Mouse (Mus musculus) midbrain, embryonic 14.5 days (tissue): ENCODE data around the gene Hcrtr2. TPM values are rescaled to one million over a fixed set of nuclear protein-coding genes. Genes with fewer than 3 reads are reported as not detected.

ENCODE experiments used
- ATAC-seq: fragments of 200-750 bp; cut with Nextera tagmentation; 2 replicates; pipeline ENCODE4 v1.8.0; 2017; ENCODE audit warnings: moderate number of reproducible peaks, moderate library complexity; ENCODE audit not compliant: low FRiP score, low TSS enrichment
- DNase-seq: peaks from one replicate; pipeline ENCODE4 v3.0.0-alpha.2; 2015
- H3K27ac ChIP-seq: fragments of 300-500 bp; sonication (generic); replicated peaks from 2 replicates; pipeline ENCODE4 v1.5.1; 2014; ENCODE audit warnings: mild to moderate bottlenecking, low read depth, low read length, moderate library complexity
- H3K27me3 ChIP-seq: fragments of 300-500 bp; sonication (generic); 2 replicates; pipeline ENCODE4 v1.6.1; 2014; ENCODE audit warnings: low read length, control low read depth, mixed read lengths; ENCODE audit not compliant: control insufficient read depth, insufficient read depth
- H3K36me3 ChIP-seq: fragments of 300-500 bp; sonication (generic); 2 replicates; pipeline ENCODE4 v1.6.1; 2014; ENCODE audit warnings: low read length, control low read depth; ENCODE audit not compliant: control insufficient read depth, insufficient read depth
- H3K4me1 ChIP-seq: fragments of 300-500 bp; sonication (generic); 2 replicates; pipeline ENCODE4 v1.6.1; 2014; ENCODE audit warnings: mild to moderate bottlenecking, antibody characterized with exemption, low read length, control low read depth; ENCODE audit not compliant: control insufficient read depth, insufficient read depth
- H3K4me2 ChIP-seq: fragments of 300-500 bp; sonication (generic); 2 replicates; pipeline ENCODE4 v1.6.1; 2014; ENCODE audit warnings: mild to moderate bottlenecking, low read length, moderate library complexity
- H3K4me3 ChIP-seq: fragments of 300-500 bp; sonication (generic); replicated peaks from 2 replicates; pipeline ENCODE4 v1.5.1; 2014; ENCODE audit warnings: low read depth, low read length
- H3K9ac ChIP-seq: fragments of 300-500 bp; sonication (generic); replicated peaks from 2 replicates; pipeline ENCODE4 v1.6.1; 2014; ENCODE audit warnings: mild to moderate bottlenecking, low read length, moderate library complexity
- H3K9me3 ChIP-seq: fragments of 300-500 bp; sonication (generic); 2 replicates; pipeline ENCODE4 v1.6.1; 2016; ENCODE audit warnings: low read length, control low read depth, mixed read lengths; ENCODE audit not compliant: control insufficient read depth
- WGBS: fragments of 180-500 bp; shearing (Covaris S2); extraction: QIAGEN DNeasy Blood & Tissue Kit; methylation state at CpG from one replicate; pipeline ENCODE4 v1.1.7; 2014; 5-methylcytosine and 5-hydroxymethylcytosine counted together
- polyA plus RNA-seq: library from polyadenylated mRNA; unstranded; fragments of >200 nt; fragmentation: Nextera tagmentation; extraction: Ambion mirVana; gene quantifications from 2 replicates; pipeline ENCODE4 v1.2.1, GENCODE M21; 2014

The Hcrtr2 gene
- polyA plus RNA-seq, 1 experiment from 2014 or later: 6.2 TPM

DNA sequence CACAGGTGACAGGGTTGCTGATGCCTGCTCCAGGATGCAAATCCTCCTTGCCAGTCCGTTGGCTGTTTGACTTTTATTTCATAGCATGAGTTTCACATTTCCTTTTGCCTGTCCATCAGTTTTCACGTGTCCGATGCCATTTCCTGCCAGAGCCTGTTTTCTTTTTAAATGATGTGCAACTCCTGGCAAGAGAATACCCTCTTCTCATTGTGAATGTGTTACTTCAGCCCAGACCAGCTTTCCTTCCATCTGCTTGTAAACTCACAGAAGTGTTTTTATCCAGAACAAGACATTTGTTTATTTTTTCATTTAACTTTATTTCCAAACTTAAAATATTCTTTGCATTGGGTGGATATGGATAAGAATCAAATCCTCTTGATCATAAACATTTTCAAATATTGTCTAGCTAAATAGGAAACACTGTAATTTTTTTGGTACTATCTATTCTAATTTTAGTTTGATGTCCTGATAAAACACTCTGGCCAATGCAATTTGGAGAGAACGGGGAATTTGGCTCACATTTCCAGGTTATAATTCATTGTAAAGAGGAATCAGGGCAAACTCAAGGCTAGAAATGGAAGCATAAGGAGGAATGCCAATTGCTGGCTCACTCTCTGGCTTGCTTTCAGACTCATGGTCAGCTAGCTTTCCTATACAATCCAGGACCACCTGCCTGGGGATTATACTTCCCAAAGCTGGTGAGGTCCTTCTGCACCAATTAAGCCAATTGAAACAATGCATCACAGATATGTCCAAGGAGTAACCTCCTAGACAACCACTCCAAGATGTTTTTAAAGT, 106.3 kb downstream of the Hcrtr2 start:
- no peaks in the 10 kb centered on the region for H3K4me1 ChIP-seq
- H3K4me2 ChIP-seq: no peak overlapping the region

DNA sequence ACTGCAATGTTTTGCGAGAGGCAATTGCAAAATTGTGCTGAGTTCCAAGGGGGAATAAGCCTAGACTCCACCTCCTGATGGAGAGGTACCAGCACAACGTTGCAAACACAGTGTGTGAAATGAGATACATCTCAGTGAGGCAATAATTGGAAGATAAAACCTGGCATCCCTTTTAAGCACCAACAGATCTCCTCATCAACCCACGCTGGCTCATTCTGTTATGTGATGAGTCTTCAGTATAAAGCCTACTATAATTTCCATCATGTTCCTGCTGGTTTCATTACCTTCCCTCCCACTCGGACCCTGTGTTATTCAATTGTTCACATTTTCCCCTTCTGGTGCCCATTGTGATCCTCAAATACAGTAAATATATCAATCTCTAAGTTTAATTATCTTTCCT, 109.0 kb downstream of the Hcrtr2 start:
- H3K9me3 ChIP-seq: no peaks in the 10 kb centered on the region
- WGBS: 83% methylated on average over 4 of the region's 4 CpGs
- DNase-seq: no peak
- H3K4me2 ChIP-seq: no peak overlapping the region
- no peaks in the 10 kb centered on the region for H3K4me1 ChIP-seq
- no peak for ATAC-seq
- no peak overlapping the region for H3K4me3 ChIP-seq
- no peak overlapping the region for H3K27ac ChIP-seq
- H3K9ac ChIP-seq: no peak overlapping the region
- no peaks in the 10 kb centered on the region for H3K27me3 ChIP-seq
- no peaks in the 10 kb centered on the region for H3K36me3 ChIP-seq

More for the DNA sequence above, 106.3 kb downstream of the Hcrtr2 start:
- ATAC-seq: no peak
- 83% methylated on average over 4 of the region's 4 CpGs for WGBS
- Histone ChIP-seq H3K36me3 (no peaks in the 10 kb centered on the region), H3K27ac (no peak overlapping the region), H3K9me3 (no peaks in the 10 kb centered on the region), H3K9ac (no peak overlapping the region), H3K4me3 (no peak overlapping the region), H3K27me3 (no peaks in the 10 kb centered on the region)
- DNase-seq: no peak

DNA sequence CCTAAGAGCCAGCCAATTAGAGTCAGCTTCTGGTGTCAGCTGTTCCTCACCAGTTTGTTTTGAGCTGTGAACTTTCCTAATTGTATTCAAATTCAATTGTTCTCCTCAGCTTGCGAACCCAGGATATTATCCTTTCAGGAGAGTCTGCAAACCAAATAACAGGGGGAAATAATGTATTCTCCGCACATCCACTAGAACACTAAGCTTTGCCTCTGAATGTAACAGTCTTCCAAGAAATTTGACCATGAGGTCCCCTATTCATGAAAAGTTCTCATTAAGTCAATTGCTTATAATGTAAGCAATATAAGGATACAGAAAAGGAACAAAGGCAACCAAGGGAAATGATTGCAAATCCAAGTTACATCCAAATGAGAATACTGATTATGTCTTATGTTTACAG, 110.1 kb downstream of the Hcrtr2 start, which contains the start of gene Gfral:
Gene Gfral, minus strand, starts transcription at position 101 of the 400 bp plus-strand sequence.
- no peak within 1 kb of the TSS for H3K9ac ChIP-seq
- ATAC-seq (no peak), DNase-seq (no peak)
- H3K4me3 ChIP-seq: no peak within 1 kb of the TSS
- no peaks in the 10 kb centered on the region for H3K27me3 ChIP-seq
- no peaks in the 10 kb centered on the region for H3K36me3 ChIP-seq
- no peak within 1 kb of the TSS for H3K27ac ChIP-seq
- 76% methylated on average over 2 of the region's 2 CpGs for WGBS
- H3K9me3 ChIP-seq: no peaks in the 10 kb centered on the region
- no peaks in the 10 kb centered on the region for H3K4me1 ChIP-seq
- no peak within 1 kb of the TSS for H3K4me2 ChIP-seq

DNA sequence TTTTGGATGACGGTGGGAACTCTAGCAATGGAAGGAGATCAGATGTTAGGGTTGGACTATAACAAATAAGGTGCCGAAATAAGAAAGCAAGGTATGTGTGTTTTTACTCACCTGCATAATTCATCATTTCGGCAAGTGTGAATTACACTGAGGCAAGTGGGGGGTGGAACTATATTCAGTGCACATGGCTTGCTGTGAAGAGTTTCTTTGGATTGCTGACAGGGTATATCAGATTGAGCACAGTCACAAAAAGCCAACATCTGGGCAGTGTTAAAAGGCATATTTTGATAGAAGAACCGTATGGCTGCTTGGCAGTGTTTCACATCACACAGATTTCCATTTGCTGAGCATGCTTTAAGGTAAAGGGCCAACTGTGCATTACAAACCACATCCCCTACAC, 126.7 kb downstream of the Hcrtr2 start:
- Histone ChIP-seq H3K36me3 (no peaks in the 10 kb centered on the region), H3K27me3 (no peaks in the 10 kb centered on the region), H3K4me2 (no peak overlapping the region), H3K9ac (no peak overlapping the region), H3K4me3 (no peak overlapping the region), H3K27ac (no peak overlapping the region), H3K9me3 (no peaks in the 10 kb centered on the region), H3K4me1 (no peaks in the 10 kb centered on the region)
- DNase-seq (no peak), ATAC-seq (no peak)
- WGBS: 88% methylated on average over 4 of the region's 4 CpGs

DNA sequence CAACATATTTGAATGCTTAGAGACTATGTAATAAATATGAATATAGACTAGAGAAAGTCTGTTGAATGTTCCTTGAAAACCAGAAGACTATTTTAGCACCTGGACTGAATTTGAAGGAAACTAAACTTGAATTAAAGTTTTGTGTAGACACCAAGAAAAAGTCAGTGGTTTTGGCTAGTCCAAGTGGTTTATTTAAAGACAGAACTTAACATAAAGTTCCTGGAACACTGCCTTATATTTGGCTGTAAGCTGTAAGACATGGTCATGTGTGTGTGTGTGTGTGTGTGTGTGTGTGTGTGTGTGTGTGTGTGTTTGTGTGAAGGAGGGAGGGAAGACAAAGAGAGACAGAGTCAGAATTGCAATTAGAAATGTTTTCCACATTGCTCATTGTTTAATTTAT, 144.4 kb downstream of the Hcrtr2 start:
- Histone ChIP-seq H3K27me3 (no peaks in the 10 kb centered on the region), H3K4me3 (no peak overlapping the region), H3K4me2 (no peak overlapping the region), H3K36me3 (no peaks in the 10 kb centered on the region), H3K9ac (no peak overlapping the region), H3K27ac (no peak overlapping the region), H3K9me3 (no peaks in the 10 kb centered on the region), H3K4me1 (no peaks in the 10 kb centered on the region)
- DNase-seq: no peak
- no peak for ATAC-seq

Other genes starting within 250 kb of the Hcrtr2 start
- not detected in 2 replicates for gene Gfral, start 110.2 kb downstream of the Hcrtr2 start, polyA plus RNA-seq
- gene Fam83b, start 243.3 kb upstream of the Hcrtr2 start, polyA plus RNA-seq: not detected in 2 replicates